Mouse (Mus musculus) adrenal gland, adult (tissue): ENCODE data around the gene Ring1.
"Not testable (repeated sequence)": the region's sequence is repeated elsewhere in the genome, so short reads cannot be mapped to it uniquely, and the experiment has no call there.

Experiments
- DNase-seq, 2 experiments: peaks; one replicate each; pipeline ENCODE4 v3.0.0; 2022 to 2023; ENCODE audit warnings: low spot score in 1 of 2; ENCODE audit not compliant: inconsistent age in 2 of 2

Gene Ring1

DNA sequence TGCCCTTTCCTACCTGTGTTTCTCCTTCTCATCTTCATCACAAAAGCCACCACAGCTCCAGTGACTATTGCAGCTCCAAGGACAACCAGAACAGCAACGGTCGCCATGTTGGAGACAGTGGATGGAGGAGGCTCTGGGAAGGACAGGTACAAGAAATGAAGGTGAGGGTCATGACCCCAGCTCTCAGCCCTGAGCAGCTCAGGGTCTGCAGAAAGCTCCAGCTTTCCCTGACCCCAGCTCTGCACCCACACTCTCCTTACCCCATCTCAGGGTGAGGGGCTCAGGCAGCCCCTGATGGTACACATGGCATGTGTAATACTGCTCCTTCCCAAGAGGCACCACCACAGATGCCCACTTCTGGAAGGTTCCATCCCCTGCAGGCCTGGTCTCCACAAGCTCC lies 27.5 kb downstream of the Ring1 start:
- not testable (repeated sequence) for DNase-seq

DNA sequence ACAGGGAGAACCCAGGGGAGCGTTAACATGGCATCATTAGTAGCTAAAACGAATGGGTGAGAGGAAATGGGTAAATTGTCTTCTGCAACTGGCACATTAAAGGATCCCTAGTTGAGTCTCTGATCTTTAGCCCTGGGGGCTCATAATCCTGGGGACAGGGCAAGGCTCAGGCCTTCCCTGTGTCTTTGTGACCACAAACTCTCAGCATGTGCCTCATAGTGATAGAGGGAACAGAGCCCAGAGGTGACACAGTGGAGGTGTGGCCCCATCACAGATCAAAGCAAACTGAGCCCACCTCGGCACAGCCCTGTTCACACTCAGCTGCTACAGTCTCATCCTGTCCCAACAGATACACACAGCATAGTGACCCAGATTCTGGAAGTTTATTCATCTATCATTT lies 28.8 kb downstream of the Ring1 start:
- DNase-seq = no peak

DNA sequence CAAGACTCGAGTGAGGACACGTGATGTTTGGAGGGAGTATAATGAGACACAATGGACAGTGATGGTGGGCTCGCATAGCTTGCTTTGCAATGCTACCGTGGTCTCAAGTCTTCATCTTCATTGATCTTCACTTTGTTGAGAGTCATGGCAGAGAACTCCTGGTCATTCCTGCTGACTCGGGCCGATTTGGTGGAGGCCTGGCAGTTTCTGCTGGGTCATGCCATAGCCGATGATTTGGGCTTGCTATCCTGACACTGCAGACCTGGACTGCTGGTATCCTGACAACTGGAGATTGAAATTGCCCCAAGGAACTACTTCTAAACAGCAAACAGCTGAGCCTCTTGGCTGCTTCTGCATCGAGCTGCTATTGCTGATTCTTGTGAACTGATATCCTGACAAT lies 29.5 kb downstream of the Ring1 start:
- no peak for DNase-seq

DNA sequence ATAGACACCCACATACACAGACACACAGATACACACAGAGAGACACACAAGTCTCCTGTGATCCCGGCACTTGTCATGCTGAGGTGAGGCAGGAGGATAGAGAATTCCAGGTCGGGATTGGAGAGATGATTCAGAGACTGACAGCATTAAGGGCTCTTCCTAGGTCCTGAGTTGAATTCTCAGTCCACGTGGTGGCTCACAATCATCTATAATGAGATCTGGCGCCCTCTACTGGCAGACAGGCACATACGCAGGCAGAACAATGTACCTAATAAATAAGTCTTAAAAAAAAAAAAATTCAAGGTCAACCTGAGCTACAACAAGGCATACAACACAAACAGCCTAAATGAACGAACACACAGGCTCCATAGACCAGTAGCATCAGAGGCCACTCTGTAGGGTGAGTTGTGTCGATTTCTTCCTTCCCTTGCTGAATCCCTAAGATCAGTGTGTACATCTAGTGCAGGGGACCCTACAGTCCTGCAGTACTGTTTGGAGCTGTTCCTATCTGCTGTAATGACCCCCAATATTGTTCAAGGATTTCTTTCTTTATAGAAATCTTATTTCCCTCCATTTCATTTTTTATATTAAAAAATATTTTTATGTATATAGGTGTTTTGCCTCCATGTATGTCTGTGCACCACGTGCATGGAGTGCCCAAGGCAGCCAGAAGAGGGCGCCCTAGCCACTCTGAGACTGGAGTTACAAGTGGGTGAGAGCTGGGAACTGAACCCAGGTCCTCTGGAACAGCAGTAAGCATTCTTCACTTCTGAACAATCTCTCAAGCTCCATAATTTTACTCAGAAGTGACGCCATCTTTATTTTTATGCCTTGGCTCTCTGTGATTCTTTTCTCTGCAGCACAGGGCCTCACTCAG lies 32.5 kb downstream of the Ring1 start:
- peak; percentile 48 to 83 for DNase-seq

DNA sequence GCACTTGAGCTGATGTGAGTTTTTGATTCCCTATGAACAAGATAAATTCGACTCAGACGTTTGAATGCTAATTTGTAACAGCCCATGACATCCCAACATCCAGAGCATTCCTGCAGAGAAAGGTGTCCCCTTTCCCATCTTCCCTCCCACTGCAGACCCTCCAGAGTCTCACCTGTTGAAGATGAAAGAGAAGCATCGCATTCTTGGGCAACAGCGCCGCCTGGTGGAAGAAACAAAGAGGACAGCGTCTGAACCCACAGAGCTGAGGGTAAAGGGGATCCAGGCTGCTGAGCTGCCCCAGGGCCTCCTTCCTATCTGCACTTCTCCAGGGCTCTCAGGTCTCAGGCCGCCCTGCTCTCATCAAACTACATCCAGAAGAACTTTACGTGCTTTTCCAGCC lies 42.3 kb downstream of the Ring1 start:
- DNase-seq = peak; percentile 51 to 86

DNA sequence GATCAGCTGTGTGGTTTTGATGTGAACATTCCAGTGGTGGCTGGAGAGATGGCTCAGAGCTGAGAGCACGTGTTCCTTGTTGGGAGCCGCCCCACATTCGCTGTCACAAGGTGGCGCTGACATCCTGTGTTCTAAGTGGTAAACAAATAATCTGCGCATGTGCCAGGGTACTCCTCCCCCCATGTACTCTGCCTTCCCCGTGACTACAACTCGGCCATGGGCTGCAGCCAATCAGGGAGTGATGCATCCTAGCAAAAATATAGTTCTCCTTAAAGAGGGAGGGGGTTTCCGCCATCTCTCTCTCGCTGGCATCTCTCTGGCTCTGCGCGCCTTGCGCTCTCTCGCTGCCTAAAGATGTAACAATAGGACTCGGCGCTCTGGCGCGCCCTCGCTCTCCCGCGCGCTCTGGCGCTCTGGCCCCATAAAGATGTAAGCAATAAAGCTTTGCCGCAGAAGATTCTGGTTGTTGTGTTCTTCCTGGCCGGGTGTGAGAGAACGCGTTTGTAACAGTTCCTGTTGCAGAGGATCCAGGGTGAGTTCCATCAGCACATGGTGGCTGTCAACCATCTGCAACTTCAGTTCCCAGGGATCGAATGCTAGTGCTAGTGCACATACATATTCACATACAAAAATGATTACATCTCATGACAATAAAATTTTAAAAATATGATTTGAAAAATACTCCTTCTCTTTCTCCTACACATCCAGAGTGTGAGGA lies 43.1 kb downstream of the Ring1 start:
- peak; percentile 89 to 95 for DNase-seq

DNA sequence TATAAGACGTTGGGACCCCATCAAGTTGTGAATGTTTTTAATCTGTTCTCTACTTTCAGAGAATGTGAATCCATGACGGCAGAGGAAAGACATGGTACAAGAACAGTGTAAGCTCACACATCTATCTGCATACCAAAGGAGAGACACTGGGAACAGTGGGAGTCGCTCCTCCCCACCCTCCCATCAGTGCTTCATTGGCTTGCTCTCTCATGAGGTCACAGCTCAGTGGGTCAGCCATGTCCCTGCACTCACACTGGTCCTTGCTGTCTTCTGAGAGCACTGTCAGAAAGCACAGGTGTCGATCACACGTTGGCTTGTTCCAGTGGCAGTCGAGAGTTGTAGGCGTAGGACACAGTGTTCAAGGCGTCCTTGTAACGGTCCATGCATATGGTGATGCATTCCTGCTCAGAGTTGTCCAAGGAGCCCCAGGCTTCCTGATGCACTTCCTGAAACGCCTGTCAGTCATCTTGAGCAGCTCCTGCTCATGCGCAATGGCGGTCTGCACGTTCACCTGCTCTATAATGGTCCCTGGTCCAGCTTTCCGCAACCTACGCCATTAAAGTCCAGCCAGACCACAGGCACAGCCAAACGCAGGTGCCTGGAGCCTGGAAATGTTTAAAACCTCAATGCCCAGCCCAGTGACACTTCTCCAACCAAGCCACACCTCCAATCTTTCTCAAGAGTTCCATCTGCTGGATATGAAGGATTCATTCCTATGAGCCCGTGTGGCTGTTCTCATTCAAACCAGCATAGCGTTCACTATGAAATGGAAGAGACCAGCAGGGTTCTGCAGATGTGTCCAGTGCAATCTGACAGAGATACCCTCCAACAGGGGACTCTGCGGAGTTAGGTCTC lies 44.1 kb downstream of the Ring1 start:
- DNase-seq = peak in 1 of 2 experiments; percentile 28

DNA sequence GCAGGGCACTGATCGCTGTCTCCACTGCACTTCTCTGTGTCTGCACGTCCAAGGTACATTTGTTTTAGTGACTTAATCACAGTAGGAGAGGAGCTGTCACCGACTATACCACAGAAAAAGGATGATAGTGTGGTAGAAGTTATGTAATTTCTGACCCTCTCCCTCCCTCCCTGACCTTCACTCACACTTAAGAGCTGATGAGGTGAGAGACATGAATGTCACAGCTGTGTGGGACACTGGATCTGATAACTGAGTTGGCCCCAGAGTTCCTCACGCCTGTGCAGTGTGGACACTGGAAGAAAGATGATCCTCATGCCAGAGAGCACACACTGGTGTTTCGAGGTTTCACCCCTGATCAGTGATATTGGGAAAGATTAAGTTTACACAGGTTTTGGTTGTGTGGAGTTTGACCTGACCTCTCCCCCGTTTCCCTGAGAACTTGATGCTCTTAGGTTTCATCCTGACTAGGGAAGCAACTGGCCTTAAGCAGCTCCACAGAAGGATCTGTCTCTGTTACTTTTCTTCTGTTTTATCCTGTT lies 44.9 kb downstream of the Ring1 start:
- DNase-seq = peak in 1 of 2 experiments; percentile 23

DNA sequence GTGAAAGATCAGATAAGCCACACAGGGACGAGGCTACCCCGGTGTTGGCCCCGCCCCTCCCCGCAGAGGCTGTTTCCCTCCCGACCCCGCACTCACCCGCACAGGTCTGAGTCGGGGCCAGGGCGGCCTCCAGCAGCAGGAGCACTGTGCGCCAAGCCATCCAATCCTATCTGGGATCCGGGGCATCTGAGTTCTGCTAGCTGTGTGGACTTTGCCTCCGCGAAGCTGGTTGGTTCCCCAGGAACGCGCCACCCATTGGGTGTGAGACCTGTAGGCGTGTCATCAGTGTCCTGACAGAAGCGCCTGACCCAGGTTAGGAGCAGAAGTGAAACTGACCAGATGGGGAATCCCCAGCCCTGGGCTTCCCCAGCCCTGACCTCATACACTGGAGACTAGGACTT lies 45.8 kb downstream of the Ring1 start:
- DNase-seq = peak; percentile 91 to 95

DNA sequence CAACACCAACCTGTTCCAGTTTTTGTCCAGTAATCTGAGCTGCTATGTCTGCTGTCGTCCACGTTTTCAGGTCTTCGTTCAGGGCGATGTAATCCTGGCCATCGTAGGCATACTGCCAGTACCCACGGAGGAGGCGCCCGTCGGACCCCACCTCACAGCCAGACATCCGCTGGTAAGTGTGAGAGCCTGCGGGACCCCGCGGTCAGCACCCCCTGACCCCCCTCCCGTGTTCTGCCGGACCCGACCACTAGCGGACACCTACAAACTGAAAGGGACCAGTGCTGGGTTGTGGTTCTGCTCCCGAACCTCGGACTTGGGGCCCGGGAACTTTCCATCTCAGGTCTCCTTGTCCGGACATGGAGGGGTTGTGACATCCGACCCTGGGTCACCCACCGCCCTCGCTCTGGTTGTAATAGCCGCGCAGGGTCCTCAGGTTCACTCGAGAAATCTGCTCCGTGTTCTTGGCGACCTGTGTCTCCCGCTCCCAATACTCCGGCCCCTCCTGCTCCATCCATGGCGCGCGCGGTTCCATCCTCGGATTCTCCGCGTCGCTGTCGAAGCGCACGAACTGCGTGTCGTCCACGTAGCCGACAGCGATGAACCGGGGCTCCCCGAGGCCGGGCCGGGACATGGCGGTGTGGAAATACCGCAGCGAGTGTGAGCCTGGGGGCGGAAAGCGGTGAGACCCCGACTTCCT lies 46.5 kb downstream of the Ring1 start:
- DNase-seq = peak in 1 of 2 experiments; percentile 24

DNA sequence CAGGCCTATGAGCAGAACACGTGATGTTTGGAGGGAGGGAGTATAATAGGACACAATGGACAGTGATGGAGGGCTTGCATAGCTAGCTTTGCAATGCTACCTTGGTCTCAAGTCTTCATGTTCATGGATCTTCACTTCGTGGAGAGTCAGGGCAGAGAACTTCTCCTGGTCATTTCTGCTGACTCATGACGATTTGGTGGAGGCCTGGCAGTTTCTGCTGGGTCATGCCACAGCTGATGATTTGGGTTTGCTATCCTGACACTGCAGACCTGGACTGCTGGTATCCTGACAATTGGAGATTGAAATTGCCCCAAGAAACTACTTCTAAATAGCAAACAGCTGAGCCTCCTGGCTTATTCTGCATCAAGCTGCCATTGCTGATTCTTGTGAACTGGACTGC lies 50.9 kb downstream of the Ring1 start:
- DNase-seq = no peak

DNA sequence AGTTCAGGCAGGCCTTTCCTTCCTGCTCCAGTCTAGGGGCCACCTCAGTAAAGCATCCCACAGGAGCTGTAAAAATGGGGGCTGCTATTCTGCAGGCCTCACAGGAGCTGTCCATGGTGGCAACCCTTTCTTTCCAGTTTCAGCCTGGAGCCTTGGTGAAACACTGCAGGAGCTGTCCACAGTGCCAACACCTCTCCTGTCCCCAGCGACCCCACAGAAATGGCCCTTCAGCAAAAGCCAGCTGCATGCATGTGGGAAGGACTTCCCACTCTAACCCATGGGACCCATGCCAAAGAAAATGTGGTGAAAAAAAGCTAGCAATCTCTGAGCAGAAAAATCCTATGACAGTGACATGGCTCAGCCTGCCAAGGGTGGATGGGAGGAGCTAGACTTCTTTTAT lies 51.8 kb downstream of the Ring1 start:
- peak in 1 of 2 experiments; percentile 38 for DNase-seq
